Mouse (Mus musculus): ENCODE data around the gene Gpatch2. TPM values are rescaled to one million over a fixed set of nuclear protein-coding genes. Genes with fewer than 3 reads are reported as not detected.

Gpatch2 gene
- total RNA-seq, 2 experiments from 2014 or later, result 10.6 to 13.3 TPM

DNA sequence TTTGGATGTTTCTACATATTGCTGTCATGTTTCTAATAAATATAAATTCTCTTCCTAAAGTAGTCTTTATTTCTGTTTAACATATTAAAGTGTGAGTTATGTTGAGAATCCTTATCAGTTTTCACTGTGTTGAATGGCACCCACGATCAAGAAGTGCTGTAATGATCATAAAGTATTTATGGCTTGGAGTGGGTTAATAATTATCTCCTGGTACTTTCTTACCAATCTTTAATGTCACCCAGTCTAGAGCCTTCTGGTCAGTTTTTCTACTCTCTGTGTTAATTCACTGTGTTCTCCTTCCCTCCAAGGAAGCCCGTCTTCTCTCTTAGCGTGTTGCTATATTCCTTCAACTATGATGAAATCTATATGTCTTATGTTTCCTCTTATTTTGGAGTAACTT is 25.0 kb downstream of the Gpatch2 start:
- peak; percentile 22; the same call in 1 of the 2 replicates for ATAC-seq (replicated peaks; ENCODE audit: poor library complexity, severe bottlenecking)

DNA sequence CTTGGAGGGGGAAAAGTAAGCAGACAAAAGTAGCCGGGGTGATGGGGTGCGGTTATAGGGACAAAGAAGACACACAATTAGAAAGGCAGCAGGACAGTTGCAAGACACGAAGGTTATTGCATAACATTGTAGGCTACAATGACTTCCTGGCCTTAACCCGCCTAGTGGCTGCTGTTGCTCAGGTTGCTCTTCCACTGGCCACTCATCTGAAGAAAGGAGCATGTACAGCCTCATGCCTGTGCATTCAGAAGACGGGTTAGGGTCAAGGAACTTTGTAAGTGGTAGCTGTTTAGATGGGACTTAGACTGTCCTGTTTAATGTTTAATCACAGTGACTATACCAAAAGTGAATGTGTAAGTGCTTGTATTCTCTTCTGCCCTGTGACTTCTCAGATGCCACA is 26.0 kb downstream of the Gpatch2 start:
- ATAC-seq (replicated peaks; ENCODE audit: poor library complexity, severe bottlenecking), result peak; percentile 93

DNA sequence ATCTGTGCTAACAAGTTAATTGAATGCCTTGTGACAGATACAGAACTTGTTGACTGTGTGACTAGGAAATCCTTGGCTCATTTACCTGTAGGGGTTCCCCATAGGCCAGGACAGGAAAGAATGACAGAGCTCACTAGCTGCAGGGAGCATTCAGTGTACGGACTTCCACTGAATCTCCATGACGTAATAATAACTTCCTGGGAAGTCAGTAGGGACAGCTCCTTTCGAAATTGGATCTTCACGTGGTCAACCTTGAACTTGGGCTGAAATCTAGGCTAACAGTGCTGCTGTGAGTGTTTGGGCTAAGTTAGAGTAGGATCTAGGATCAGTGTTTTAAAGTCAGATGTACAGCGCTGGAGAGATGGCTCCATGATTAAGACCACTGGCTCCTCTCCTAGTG is 29.4 kb downstream of the Gpatch2 start:
- no peak for ATAC-seq (replicated peaks; ENCODE audit: poor library complexity, severe bottlenecking)

DNA sequence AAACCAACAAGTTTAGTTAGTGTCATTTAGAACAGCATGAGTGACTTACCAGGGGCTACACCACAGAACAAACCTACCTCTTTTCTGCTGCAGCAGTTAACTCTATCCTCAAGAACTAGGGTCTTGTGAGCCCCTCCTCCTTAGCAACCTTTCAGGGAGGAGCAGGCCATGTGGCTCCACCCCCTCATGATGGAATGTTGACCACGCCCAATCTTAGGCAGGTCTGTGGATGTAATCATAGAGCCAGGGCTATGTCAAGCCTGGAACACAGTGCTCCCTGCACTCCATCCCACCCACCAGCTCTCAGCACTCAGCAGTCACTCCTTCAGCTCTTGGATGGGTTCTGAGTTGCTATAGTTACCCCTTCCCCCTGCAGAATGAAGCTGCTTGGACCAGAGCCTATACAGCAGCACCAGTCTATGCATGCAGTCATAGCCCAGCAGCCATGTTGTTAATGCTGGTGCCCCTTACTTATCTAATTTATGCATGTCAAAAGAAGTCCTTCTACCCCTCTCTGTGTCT is 35.5 kb downstream of the Gpatch2 start:
- no peak for ATAC-seq (replicated peaks; ENCODE audit: poor library complexity, severe bottlenecking)

DNA sequence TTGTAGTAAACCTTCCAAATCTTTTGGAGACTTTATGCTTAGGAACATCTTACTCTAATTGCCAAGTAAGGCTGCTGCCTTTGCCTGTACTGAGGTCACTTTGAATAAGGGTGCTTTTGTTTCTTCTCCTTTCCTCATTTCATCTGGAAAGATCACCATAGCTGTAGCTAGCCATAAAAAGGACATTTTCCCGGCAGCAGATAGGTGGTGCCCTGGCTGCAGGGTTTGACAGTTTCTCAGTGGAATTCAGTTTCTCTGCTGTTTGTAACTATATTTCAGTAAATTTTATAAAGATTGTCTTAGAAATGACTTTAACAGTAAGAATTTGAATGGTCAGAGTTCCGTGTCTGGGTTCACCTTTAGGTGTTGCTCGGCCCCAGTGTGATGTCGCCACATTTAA is 43.4 kb downstream of the Gpatch2 start:
- ATAC-seq (replicated peaks; ENCODE audit: poor library complexity, severe bottlenecking), result no peak

DNA sequence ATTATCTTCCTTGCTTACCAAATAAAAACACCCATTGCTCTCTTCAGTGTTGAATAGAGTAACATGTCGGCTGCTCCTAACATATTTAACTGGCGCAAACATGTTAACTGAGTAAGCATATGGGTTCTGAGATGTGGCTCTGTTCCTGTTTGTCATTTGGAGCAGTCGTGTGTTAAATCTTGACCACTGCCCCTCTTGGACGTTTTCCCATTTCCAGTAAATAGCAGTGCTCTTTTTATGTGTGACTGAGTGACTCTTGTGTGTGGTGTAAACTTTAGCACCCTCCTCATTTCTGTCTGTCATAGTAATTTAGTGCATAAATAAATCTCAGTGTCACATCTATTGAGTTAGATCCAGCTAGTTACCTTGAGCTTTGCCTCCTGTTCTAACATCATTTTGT is 52.3 kb downstream of the Gpatch2 start:
- ATAC-seq (replicated peaks; ENCODE audit: poor library complexity, severe bottlenecking), result no peak

DNA sequence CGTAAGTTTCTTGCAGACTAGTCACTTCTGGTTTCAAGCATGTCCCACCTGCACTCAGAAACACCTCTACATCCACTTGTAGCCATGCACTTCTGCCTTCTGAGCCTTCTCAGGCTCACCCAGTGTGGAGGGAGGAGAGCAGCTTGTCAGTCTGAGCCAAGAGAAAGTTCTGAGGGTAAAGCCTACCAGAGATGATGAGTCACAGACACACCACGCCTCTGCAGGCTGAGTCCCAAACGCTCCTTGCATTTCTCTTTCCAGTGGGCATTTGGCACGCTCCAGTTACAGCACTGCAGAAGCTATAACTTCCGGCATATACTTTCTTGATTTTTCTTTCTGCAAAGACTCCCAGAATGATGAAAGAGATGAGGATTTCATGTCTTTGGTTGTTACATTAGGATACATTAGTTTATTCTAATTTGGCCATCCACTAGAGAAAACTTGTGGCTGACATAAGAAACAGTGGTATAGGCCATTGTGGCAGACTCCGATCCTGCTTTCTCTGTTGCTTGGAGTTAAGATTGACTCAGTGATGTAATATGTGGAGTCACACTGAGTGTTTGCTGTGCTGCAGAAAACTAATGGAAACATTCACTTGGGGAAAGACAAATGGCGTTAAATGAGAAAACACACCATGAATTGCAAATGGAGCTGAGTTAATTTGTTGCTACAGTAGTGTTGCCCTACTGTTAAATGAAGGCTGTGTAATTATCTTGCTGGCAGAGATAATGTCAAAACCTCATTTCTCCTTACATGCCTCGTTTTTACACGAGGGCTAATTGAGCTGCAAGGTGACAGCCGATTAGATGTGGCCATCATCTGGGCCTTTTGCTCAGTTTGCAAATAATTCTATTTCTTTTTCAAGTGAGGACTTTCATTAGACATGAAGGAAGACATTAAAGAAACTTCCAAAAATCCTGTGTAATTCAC is 55.3 kb downstream of the Gpatch2 start:
- ATAC-seq (replicated peaks; ENCODE audit: poor library complexity, severe bottlenecking), result no peak

DNA sequence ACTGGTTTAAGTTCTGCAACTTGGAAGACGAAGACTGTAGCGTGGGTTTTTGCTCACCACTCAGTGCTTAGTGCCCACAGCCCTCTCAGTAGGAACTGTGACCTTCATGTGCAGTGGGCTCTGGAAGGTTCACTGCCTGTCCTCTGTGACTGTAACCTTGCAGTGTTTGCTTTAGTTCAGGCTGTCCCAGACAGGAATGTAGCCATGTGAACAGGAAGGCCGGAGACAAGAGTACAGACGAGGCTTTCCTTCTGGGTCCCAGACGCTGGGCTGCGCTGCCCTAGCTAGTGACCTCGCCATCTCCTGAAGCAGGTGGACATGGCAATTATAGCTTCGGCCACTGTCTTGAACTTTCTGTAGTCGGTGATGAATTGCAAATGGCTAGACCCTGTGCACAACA is 62.0 kb downstream of the Gpatch2 start:
- ATAC-seq (replicated peaks; ENCODE audit: poor library complexity, severe bottlenecking), result no peak

DNA sequence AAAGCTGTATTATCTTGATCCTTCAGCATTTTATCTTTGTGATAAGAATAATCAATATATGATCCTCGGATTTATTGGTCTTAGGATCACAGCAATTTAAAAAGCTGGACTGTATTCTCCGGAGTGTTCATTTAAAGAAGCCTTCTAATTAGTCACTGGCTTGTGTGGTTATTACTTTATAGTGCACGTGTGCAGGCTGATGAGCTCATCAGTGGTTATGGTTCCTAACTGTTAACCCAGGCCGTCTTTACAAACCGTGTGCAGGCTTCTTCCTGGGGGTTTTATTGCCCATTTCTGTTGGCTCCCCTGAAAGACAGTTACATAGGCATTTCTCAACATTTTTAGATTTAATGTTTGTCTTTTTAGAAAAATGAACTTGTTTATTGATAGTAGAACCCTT is 63.2 kb downstream of the Gpatch2 start:
- ATAC-seq (replicated peaks; ENCODE audit: poor library complexity, severe bottlenecking), result no peak

DNA sequence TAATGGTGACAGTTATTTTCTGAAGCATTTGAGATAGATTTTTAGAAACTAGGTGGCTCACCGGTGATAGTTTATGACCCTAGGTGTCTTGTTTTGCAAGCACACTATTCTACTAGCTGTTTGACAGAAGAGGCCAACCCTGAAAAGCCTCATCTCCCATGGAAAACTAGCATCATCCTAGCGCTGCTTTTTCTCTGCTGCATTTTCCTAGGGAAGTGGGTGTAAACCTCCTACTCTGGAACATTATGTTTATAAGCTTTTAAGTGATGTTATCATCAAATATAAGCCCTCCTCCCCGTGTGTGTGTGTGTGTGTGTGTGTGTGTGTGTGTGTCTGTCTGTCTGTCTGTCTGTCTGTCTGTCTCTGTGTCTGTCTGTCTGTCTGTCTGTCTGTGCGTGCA is 64.5 kb downstream of the Gpatch2 start:
- no peak for ATAC-seq (replicated peaks; ENCODE audit: poor library complexity, severe bottlenecking)

DNA sequence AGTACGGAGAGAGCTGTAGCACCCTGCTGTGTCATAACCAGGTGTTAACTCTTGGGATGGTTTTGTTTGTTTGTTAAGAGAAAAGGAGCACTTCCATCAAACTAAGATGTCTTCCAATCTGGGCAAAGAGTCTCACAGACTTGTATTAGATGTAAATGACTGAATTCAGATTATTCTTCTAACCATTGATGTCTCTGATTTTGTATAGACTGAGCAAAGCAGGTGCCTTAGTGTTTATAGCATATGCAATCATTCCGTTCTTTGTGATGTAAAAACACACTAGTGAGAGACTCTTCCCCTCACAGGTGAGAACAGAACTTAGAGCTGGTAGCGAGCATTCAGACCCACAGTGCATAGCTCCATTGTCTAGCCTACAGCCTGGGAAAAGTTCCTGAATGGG is 67.0 kb downstream of the Gpatch2 start:
- no peak for ATAC-seq (replicated peaks; ENCODE audit: poor library complexity, severe bottlenecking)

DNA sequence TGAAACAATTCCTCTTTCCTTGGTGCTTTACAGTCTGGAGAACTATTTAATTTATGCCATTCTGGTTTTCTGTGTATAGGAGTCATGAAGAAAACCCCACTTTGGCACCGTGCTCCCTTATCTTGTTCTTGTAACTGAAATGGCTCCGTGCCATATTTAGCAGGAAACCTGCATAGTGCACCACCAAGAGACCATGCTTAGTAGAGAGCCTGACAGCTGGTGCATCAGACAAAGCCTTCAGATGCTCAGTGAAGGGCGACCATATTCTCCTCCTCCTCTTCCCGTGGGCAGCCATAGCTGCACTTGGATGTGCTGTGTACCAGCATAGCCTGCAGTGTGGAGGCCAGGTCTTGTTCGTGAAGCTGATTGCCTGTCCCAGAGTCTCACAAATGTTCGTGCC is 67.5 kb downstream of the Gpatch2 start:
- ATAC-seq (replicated peaks; ENCODE audit: poor library complexity, severe bottlenecking), result peak; percentile 15; the same call in 1 of the 2 replicates

DNA sequence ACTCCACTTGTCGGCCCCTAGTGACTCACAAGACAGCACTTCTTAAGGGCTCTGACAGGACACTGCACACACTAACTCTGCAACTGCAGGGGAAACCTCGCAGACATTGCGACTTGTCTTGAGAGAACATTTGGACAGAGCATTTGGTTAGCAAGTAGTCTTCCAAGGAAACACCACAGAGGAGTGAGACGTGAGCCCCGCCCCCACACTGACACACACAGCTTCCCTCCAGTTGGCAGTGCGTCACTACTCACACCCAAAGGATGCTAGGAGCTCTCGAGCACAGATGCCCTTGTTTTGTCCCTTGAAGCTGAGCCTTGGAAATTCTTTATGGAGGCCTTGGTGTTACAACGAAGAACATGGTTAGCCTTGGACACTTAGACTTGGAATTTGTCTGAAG is 70.4 kb downstream of the Gpatch2 start:
- no peak for ATAC-seq (replicated peaks; ENCODE audit: poor library complexity, severe bottlenecking)

DNA sequence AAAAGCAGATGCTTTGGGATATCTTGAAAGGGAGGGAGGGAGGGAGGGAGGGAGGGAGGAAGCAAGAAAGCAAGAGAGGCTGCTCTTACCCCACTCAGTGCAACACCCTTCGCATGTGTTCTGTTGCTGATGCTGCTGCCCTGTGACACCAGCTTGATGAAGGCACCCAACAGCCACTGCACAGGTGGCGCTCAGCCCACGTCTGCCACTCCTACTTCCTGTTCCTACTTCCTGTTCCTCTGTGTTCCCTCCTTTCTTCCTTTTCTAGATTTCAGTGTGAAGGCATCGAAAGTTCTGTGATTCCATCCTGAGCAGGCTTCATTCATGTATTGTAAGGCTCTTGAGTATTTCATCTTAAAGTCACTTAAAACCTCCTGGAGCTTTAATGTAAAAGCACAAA is 71.1 kb downstream of the Gpatch2 start:
- ATAC-seq (replicated peaks; ENCODE audit: poor library complexity, severe bottlenecking), result peak; percentile 56

DNA sequence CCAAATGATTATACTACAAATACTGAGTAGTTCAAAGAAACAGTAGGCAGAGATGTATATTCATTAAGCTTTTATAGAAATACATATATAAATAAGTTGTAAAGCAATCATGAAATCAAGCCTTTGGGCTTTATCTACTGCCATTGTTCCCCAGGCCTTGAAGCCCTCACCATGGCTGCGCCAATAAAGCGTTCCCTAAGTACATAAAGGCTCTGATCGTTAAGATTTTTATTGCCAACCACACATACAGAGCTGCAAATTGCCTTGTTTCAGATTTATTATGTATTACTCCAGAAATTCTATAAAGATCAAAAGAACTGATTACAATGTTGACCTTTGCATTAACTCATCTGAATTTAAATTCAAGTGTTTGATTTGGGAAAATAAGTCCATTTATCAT is 71.6 kb downstream of the Gpatch2 start:
- no peak for ATAC-seq (replicated peaks; ENCODE audit: poor library complexity, severe bottlenecking)

DNA sequence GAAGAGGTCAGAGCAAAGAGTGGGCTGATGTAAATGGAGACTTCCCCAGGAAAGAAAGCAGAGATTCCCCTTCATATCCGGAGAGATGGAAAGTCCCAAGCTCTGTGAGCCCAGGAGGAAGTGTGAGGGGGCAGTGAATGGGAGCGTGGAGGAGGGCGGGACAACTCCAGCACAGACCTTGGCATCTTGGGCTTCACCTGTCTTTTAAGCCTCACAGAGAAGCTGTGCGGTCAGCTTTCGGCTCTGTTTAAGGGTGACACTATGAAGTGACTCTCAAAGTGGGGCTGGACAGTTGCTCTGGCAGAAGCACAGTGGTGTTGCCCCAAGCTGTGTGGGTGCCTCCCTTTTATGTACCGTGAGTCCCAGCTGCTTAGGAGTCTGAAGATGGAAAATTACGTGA is 74.9 kb downstream of the Gpatch2 start:
- ATAC-seq (replicated peaks; ENCODE audit: poor library complexity, severe bottlenecking), result no peak

DNA sequence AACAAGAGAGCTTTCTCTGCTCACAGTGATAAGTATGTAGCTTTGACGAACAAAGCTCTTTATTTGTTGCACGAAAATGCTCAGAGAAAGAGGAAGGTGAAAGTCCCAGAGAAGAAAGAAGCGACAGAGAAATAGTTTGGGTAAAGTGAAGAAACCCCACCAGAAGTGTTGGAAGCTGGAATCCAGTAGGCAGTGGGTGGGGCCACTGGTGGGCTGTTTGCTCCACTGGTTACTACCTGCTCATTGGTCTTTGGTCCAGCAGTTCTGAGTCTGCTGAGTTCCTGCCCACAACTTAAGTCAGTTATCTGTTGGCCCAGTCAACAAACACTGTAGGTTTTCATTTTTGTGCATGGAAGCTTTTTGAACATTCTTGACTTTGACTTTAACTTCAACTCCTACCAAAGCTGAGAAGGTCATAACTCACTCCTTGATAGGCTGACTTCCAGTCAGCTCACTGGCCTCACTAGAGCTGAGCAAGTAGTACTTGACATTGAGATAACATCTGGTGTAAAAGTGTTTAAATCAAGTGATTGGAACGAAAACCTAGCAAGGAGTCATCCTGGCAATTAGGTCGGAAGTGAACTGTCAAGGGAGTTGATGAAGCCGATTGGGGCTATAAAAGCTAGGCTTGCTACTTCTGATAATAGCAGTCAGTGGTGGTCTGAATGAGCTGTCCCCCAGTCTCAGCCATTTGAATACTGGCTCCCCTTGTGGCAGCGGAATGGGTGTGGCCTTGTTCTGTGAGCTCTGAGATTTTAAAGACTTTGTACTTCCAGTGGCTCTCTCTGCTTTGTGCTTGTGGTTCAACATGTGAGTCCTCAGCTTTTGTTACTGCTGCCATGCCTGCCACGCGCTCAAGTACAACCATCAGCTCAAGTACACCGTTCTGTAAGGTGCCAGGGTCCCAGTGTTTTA is 76.4 kb downstream of the Gpatch2 start:
- ATAC-seq (replicated peaks; ENCODE audit: poor library complexity, severe bottlenecking), result no peak

DNA sequence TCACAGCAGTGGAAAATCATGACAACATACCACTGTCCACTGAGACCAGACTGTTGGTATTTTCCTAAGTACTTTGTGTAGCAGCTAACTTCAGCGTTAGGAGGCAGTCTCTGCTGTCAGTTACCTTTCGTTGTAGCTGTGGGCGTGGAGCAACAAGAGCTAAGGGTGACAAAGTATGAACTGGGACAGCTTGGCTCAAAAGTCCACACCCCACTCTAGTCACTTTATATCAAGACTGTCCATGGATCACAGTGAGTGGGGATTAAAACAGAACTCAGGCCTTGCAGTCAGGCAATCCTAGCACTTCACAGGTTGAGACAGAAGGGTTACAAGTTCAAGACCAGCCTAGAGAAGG is 77.1 kb downstream of the Gpatch2 start:
- no peak for ATAC-seq (replicated peaks; ENCODE audit: poor library complexity, severe bottlenecking)

DNA sequence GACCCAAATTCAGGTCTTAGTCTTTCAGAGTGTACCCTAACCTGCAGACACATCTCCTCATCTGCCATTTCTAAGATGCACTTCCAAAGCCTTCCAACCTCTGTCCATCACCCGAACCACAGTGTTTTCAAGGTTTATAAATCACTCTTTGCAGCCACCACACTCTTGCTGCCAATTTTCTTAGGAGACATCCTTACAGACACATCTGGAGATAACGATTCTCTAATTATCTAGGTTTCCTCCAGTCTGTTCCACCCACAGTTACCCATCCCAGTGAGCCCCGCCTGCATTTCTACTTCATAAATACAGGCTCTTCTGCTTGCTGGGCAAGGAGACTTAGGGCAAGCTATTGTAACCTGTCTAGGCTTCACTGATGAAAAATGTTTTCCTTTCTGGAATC is 77.9 kb downstream of the Gpatch2 start:
- no peak for ATAC-seq (replicated peaks; ENCODE audit: poor library complexity, severe bottlenecking)

DNA sequence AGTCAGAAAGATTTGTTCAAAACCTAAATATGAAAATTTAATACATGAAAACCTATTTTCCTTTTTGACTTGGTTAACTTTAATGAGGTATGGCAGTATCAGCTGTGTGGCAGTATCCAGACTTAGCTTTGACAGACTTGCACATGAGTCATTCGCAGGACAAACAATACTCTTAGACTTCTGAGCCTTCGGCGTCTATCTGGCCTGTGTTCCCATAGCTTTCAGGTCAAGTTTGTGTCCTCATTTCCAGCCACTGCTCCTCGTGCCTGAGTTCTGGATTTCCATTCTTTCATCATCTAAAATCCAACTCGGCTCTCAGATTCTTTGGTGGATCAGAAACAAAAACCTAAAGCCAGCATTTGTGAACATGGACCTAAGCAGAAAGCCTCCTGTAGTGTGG is 79.2 kb downstream of the Gpatch2 start:
- ATAC-seq (replicated peaks; ENCODE audit: poor library complexity, severe bottlenecking), result no peak

DNA sequence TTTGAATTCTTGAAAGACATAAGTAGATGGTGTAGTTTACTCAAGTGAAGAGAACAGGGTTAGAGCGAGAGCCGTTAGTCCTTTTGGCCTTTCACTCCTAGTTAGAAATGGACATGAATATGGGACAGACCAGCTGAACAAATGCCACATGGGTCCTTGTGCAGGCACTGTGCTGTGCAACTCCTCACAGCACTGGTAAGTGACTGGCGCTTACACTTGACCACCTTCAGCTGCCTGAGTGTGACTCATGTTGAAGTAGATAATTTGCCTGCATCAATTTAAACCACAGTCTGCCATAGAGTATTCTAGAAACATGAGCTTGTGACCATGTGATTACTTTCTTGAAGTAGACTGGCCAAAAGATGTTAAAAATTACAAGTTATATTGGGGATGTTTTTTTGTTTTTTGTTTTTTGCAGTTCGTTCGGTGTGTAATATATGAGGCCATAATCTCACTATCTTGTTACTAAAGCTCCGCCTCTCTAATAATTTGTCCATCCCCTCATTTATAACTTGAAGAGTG is 79.8 kb downstream of the Gpatch2 start:
- ATAC-seq (replicated peaks; ENCODE audit: poor library complexity, severe bottlenecking), result no peak

Measured in granulocyte monocyte progenitor cell, adult 5-6 weeks (primary cell).